Mouse (Mus musculus) Patski (cell line): Measurements from ENCODE around the gene Sars2. TPM values are rescaled to one million over a fixed set of nuclear protein-coding genes. Genes with fewer than 3 reads are reported as not detected.

Experiments
- ATAC-seq: fragments of 100-300 bp; one replicate; pipeline ENCODE4 v1.8.0; 2021
- CTCF ChIA-PET: fragments of 350-600 bp; sonication (Branson Sonifier 250); formaldehyde crosslinking; loops from one replicate; lab custom pipeline; 2022; ENCODE audit warnings: inconsistent platforms; lab: Charles Lee
- POLR2A ChIA-PET: fragments of 350-600 bp; sonication (Branson Sonifier 250); formaldehyde crosslinking; loops from one replicate; lab custom pipeline; 2022; ENCODE audit warnings: antibody characterized with exemption, inconsistent platforms; lab: Charles Lee
- DNase-seq: peaks from one replicate; pipeline ENCODE4 v3.0.0-alpha.2; 2011; ENCODE audit warnings: low read depth, low spot score
- H3K27me3 ChIP-seq: fragments of 371-371 bp; one replicate; pipeline ENCODE4 v1.5.1; 2021
- CTCF ChIP-seq: fragments of 100-300 bp; IDR thresholded peaks from one replicate; pipeline ENCODE4 v1.5.1; 2021
- in situ Hi-C: fragments of 300-500 bp; cut with MboI; formaldehyde crosslinking; loops from 3 replicates; pipeline ENCODE4 v1.11.1; 2018; ENCODE audit warnings: low pct_unique_long_range_greater_than_20kb, mixed read lengths
- polyA plus RNA-seq: library from polyadenylated mRNA; unstranded; gene quantifications from one replicate; pipeline ENCODE4 v1.2.3, GENCODE M21; 2021

Sars2 gene
- polyA plus RNA-seq, 1 experiment from 2014 or later, result 14.8 TPM

GRCm38 (mm10) chr7:28709454-28709853 lies 32.3 kb upstream of the Sars2 start:
- no peaks in the 10 kb centered on the region for H3K27me3 ChIP-seq
- no peak for TF ChIP-seq CTCF
- DNase-seq, result no peak
- ATAC-seq, result no peak
- in situ Hi-C loops, result no loop called here
- CTCF ChIA-PET, result no interaction called here
- POLR2A ChIA-PET, result interaction anchor here (0.7 kb wide), 1 partner anchor 14 kb away, joined by 5 read pairs; no protein-coding TSS in a partner anchor

GRCm38 (mm10) chr7:28710962-28711361 lies 30.8 kb upstream of the Sars2 start:
- peak; percentile 46 for TF ChIP-seq CTCF
- in situ Hi-C loops, result no loop called here
- POLR2A ChIA-PET, result no interaction called here
- no peak for ATAC-seq
- H3K27me3 ChIP-seq, result no peaks in the 10 kb centered on the region
- CTCF ChIA-PET, result interaction anchor here (1.4 kb wide), 1 partner anchor 17 kb away, joined by 3 read pairs; no protein-coding TSS in a partner anchor
- DNase-seq, result no peak

GRCm38 (mm10) chr7:28714667-28715066 lies 27.1 kb upstream of the Sars2 start:
- ATAC-seq (no peak), DNase-seq (no peak)
- ChIA-PET CTCF (no interaction called here), POLR2A (no interaction called here)
- no peak for TF ChIP-seq CTCF
- in situ Hi-C loops, result no loop called here
- H3K27me3 ChIP-seq, result no peaks in the 10 kb centered on the region

- POLR2A ChIA-PET, result interaction anchor here (0.6 kb wide), 1 partner anchor 111 kb away, joined by 3 read pairs; no protein-coding TSS in a partner anchor
- no peaks in the 10 kb centered on the region for H3K27me3 ChIP-seq
- peak; percentile 19 for TF ChIP-seq CTCF
- in situ Hi-C loops, result no loop called here
- no peak for ATAC-seq
- no peak for DNase-seq
- CTCF ChIA-PET, result interaction anchor here (1.2 kb wide), 1 partner anchor 10 kb away, joined by 3 read pairs; no protein-coding TSS in a partner anchor
These were observed 26.2 kb upstream of the Sars2 start for GRCm38 (mm10) chr7:28715598-28715997.

- ATAC-seq (no peak), DNase-seq (no peak)
- TF ChIP-seq CTCF, result no peak
- ChIA-PET POLR2A (interaction anchor here (0.6 kb wide), 2 partner anchors 33 to 280 kb away, joined by 3 read pairs; no protein-coding TSS in a partner anchor), CTCF (interaction anchor here (1.0 to 1.2 kb wide), 2 partner anchors 9 to 25 kb away, joined by 3 read pairs; partner anchors contain the start of genes Mrps12 and Sars2)
- H3K27me3 ChIP-seq, result no peaks in the 10 kb centered on the region
- in situ Hi-C loops, result no loop called here
These were observed 25.1 kb upstream of the Sars2 start, which contains the start of gene Fbxo17 for GRCm38 (mm10) chr7:28716590-28717281. Gene Fbxo17, plus strand, starts transcription at chr7:28716804.

- DNase-seq (no peak), ATAC-seq (no peak)
- in situ Hi-C loops, result no loop called here
- no peak for TF ChIP-seq CTCF
- ChIA-PET CTCF (interaction anchor here (1.0 kb wide), 1 partner anchor 24 kb away, joined by 3 read pairs; the partner anchor contains the start of genes Mrps12 and Sars2), POLR2A (no interaction called here)
- no peaks in the 10 kb centered on the region for H3K27me3 ChIP-seq
These were observed 24.1 kb upstream of the Sars2 start for GRCm38 (mm10) chr7:28717726-28718125.

GRCm38 (mm10) chr7:28719159-28719558 lies 22.6 kb upstream of the Sars2 start:
- no peak for DNase-seq
- H3K27me3 ChIP-seq, result no peaks in the 10 kb centered on the region
- POLR2A ChIA-PET, result interaction anchor here (0.8 kb wide), 1 partner anchor 50 kb away, joined by 6 read pairs; no protein-coding TSS in a partner anchor
- in situ Hi-C loops, result no loop called here
- CTCF ChIA-PET, result interaction anchor here (0.7 kb wide), 1 partner anchor 11 kb away, joined by 3 read pairs; no protein-coding TSS in a partner anchor
- TF ChIP-seq CTCF, result no peak
- ATAC-seq, result no peak

GRCm38 (mm10) chr7:28719650-28720049 lies 22.1 kb upstream of the Sars2 start:
- CTCF ChIA-PET, result no interaction called here
- H3K27me3 ChIP-seq, result no peaks in the 10 kb centered on the region
- DNase-seq, result no peak
- in situ Hi-C loops, result no loop called here
- no peak for ATAC-seq
- TF ChIP-seq CTCF, result no peak
- POLR2A ChIA-PET, result no interaction called here

GRCm38 (mm10) chr7:28720753-28721537 lies 20.8 kb upstream of the Sars2 start:
- TF ChIP-seq CTCF, result no peak
- ATAC-seq (no peak), DNase-seq (no peak)
- CTCF ChIA-PET, result no interaction called here
- POLR2A ChIA-PET, result no interaction called here
- H3K27me3 ChIP-seq, result no peaks in the 10 kb centered on the region
- in situ Hi-C loops, result no loop called here

- CTCF ChIA-PET, result no interaction called here
- ATAC-seq (no peak), DNase-seq (no peak)
- no peaks in the 10 kb centered on the region for H3K27me3 ChIP-seq
- POLR2A ChIA-PET, result no interaction called here
- peak; percentile 37 for TF ChIP-seq CTCF
- in situ Hi-C loops, result no loop called here
These were observed 19.7 kb upstream of the Sars2 start for GRCm38 (mm10) chr7:28722079-28722478.
